Mouse (Mus musculus) small intestine, adult 2 months (tissue): Measurements from ENCODE around the gene Pak1ip1.

Source experiments
- CTCF ChIP-seq: fragments of 200-500 bp; IDR thresholded peaks from 2 replicates; pipeline ENCODE4 v1.5.1; 2012; ENCODE audit warnings: low read depth, mild to moderate bottlenecking, control low read depth, inconsistent platforms, low read length, moderate library complexity, mixed read lengths; ENCODE audit not compliant: insufficient replicate concordance, insufficient read length; ENCODE audit errors: extremely low read depth
- POLR2A ChIP-seq: fragments of 200-500 bp; IDR thresholded peaks from 2 replicates; pipeline ENCODE4 v1.6.1; 2012; ENCODE audit warnings: low read depth, mild to moderate bottlenecking, control low read depth, inconsistent platforms, low read length, moderate library complexity

DNA sequence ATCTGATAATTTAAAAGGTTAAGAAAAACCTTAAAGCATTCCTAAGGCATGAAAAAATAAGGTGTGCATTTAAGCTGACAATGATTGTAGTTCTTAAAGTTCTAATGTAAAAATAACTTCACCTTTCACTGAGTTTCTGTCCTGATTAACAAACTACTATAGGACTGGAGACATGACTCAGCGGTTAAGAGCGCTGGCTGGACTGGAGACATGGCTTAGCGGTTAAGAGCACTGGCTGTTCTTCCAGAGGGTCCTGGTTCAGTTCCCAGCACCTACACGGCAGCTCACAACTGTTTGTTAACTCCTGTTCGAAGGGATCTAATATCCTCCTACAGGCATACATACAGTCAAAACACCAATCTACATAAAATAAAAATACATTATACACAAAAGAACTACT lies 1.2 kb downstream of the Pak1ip1 start:
- TF ChIP-seq CTCF (no peak), POLR2A (no peak)
